Comparison of ENCODE assay signal across 28 mouse cellular contexts in the genomic region with DNA sequence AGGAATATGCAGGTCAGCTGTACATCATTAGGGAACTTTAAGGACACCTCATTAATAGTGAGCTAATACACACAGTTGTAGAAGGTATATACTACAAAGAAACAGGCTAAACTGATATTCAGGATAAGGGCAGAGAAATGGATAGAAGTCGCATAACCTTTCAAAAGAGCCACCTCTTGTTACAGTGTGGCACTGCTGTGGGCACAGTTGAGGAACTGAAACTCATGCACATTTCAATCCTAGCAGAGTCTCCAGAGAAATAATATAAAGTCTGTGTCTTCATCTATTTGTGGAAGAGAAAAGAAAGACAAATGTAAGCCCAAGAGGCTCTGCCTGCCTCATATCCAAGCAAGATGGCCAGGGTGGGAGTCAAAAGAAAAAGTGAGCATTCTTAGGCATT.
"Had no signal": no experiment of that assay in that cellular context is flagged by ENCODE, and none has a peak within 500 bp of the region (broad histone marks: within the 10 kb centered on the region; RNA-seq: fewer than 3 reads in every experiment).

No protein-coding gene starts in this region.

- H3K27me3 ChIP-seq: heart, embryonic 13.5 days; heart, embryonic 15.5 days; hindbrain, embryonic 13.5 days; hindbrain, embryonic 15.5 days; kidney, embryonic 15.5 days; limb, embryonic 12.5 days; liver, embryonic 13.5 days; liver, embryonic 15.5 days had no signal

- H3K9me3 ChIP-seq: heart, embryonic 13.5 days; heart, embryonic 15.5 days; hindbrain, embryonic 13.5 days; hindbrain, embryonic 15.5 days; kidney, embryonic 15.5 days; limb, embryonic 10.5 days; limb, embryonic 12.5 days; liver, embryonic 13.5 days; liver, embryonic 15.5 days had no signal

- H3K27ac ChIP-seq: gastrocnemius, adult 2 months; heart, adult 2 months; heart, embryonic 13.5 days; heart, embryonic 15.5 days; hindbrain, embryonic 13.5 days; hindbrain, embryonic 15.5 days; hindbrain, postnatal 0 days; kidney, embryonic 15.5 days; left cerebral cortex, adult 2 months; limb, embryonic 10.5 days; limb, embryonic 12.5 days; liver, embryonic 13.5 days; liver, embryonic 15.5 days had no signal

- DNase-seq: gastrocnemius, adult 2 months; gastrocnemius, postnatal 10 days; gastrocnemius, postnatal 25 days; heart, adult 11 months; heart, adult 2 months; heart, postnatal 14 days; heart, postnatal 36 days; kidney, adult 11 months; kidney, adult 2 months; kidney, adult 9 months; kidney, postnatal 10 days; kidney, postnatal 36 days; layer of hippocampus, adult 9-11 months; liver; liver, embryonic 13.5 days had no signal

- ATAC-seq: hindbrain, postnatal 0 days; intestine, embryonic 16.5 days had no signal

- H3K4me2 ChIP-seq: heart, embryonic 11.5 days; heart, embryonic 13.5 days; heart, embryonic 15.5 days; hindbrain, embryonic 13.5 days; hindbrain, embryonic 15.5 days; kidney, embryonic 15.5 days; limb, embryonic 12.5 days; liver, embryonic 11.5 days; liver, embryonic 13.5 days; liver, embryonic 15.5 days had no signal

- H3K36me3 ChIP-seq: heart, embryonic 13.5 days; heart, embryonic 15.5 days; hindbrain, embryonic 13.5 days; hindbrain, embryonic 15.5 days; kidney, embryonic 15.5 days; limb, embryonic 10.5 days; limb, embryonic 12.5 days; liver, embryonic 13.5 days; liver, embryonic 15.5 days had no signal

- H3K4me1 ChIP-seq: heart, embryonic 13.5 days; heart, embryonic 15.5 days; hindbrain, embryonic 13.5 days; hindbrain, embryonic 15.5 days; kidney, embryonic 15.5 days; limb, embryonic 10.5 days; limb, embryonic 12.5 days; liver, embryonic 13.5 days; liver, embryonic 15.5 days had no signal

- H3K4me3 ChIP-seq: gastrocnemius, adult 2 months; heart, adult 2 months; heart, embryonic 13.5 days; heart, embryonic 15.5 days; hindbrain, embryonic 13.5 days; hindbrain, embryonic 15.5 days; kidney, embryonic 15.5 days; left cerebral cortex, adult 2 months; limb, embryonic 10.5 days; limb, embryonic 12.5 days; liver, embryonic 13.5 days; liver, embryonic 15.5 days had no signal

- H3K9ac ChIP-seq: heart, embryonic 13.5 days; heart, embryonic 15.5 days; hindbrain, embryonic 13.5 days; hindbrain, embryonic 15.5 days; kidney, embryonic 15.5 days; limb, embryonic 12.5 days; liver, embryonic 13.5 days; liver, embryonic 15.5 days had no signal
